Comparison of ENCODE assay signal across 8 mouse cellular contexts in the genomic region with DNA sequence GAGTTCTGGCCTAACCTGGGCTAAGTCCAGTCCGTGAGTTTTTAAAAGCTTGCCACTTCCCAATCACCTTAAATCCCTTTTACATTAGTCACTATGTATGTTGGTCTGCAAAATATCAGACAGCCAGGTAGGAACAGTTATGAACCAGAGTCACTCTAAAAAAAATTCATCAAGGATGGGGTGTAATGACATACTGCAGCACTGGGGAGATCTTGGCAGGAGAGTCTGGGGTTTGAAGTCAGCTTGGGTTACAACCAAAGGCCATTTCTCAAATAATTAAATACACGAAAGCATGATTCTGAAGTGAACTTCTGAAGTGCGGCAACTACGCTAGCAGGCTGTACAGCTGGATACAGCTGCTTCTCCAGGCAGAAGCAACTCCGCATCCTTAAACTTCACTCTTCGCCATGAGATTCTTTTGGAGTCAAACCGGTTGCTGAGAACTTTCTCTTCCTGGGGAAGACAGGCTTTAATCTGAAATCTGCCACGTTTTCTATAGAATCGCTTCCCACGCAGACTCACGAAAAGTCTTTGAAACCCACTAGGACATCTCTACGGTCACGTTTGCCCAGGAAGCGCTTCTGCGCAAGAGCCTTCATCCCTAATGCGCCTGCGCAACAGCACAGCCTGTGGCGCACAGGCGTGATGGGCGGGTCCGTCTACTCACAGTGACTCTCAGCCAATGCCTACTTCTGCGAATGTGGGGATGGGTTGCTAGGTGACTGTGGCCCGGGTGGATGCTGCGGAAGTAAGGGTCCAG. TPM values are rescaled to one million over a fixed set of nuclear protein-coding genes. Genes with fewer than 3 reads are reported as not detected.
DNase-seq lines count a peak whose midpoint lies in the region; ATAC-seq lines count a peak whose summit lies in the region.

No protein-coding gene starts in this region.

- peak; percentile 100 for ATAC-seq in inflammation-experienced regulatory T-cells, adult 6 months
- ATAC-seq in megakaryocyte progenitor cell, adult 5-6 weeks (replicated peaks; ENCODE audit: poor library complexity) = peak; percentile 99

- intact Hi-C loops in gastrocnemius, postnatal 14 days (cut with DNase I; ENCODE audit: low total_unique reads) = no loop called here
- intact Hi-C loops in left cerebral cortex, postnatal 10 days (cut with DNase I) = no loop called here

- peak; percentile 77 to 82 for DNase-seq in adrenal gland, adult 18-20 months (ENCODE audit: low spot score in 2 of 2)
- DNase-seq in embryo, embryonic 10.5 days (ENCODE audit: low spot score) = peak; percentile 98
- DNase-seq in gastrocnemius, postnatal 14 days = peak; percentile 90
- DNase-seq in left cerebral cortex, postnatal 10 days (ENCODE audit: extremely low spot score in 1 of 2, low spot score in 2 of 2) = peak; percentile 93 to 95
- DNase-seq in right cerebral cortex, postnatal 10 days (ENCODE audit: low spot score in 2 of 2) = peak; percentile 97
- DNase-seq in urinary bladder, postnatal 14 days (ENCODE audit: low spot score) = peak; percentile 92

RNA-seq across cellular contexts. Expression of a gene that starts 11.4 kb away (rescaled TPM):
- total RNA-seq in adrenal gland, adult 18-20 months (2021) = 10 to 100 TPM; 52.1 to 71.7 TPM
- total RNA-seq in gastrocnemius, postnatal 14 days (2021) = 10 to 100 TPM; 35.0 to 37.6 TPM
- polyA plus RNA-seq in inflammation-experienced regulatory T-cells, adult 6 months (2017; shearing (Covaris generic)) = 10 to 100 TPM; 14.6 to 17.1 (median 16.9) TPM
- total RNA-seq in left cerebral cortex, postnatal 10 days (2021) = 10 to 100 TPM; 27.7 to 28.1 TPM
- 15.0 and 18.7 TPM in 2 replicates for total RNA-seq in megakaryocyte progenitor cell, adult 5-6 weeks (2015)
- 23.7 and 29.4 TPM in 2 replicates for total RNA-seq in megakaryocyte progenitor cell, adult 5-6 weeks (2017)

RNA-seq across cellular contexts. Expression of a gene that starts 11.8 kb away (rescaled TPM):
- total RNA-seq in adrenal gland, adult 18-20 months (2021) = 10 to 100 TPM; 10.4 to 42.7 TPM
- total RNA-seq in gastrocnemius, postnatal 14 days (2021) = under 1 TPM in 1 of 2 experiments, not detected in 1; 0.82 TPM
- not detected for polyA plus RNA-seq in inflammation-experienced regulatory T-cells, adult 6 months (2017; shearing (Covaris generic))
- total RNA-seq in left cerebral cortex, postnatal 10 days (2021) = under 1 TPM in 1 of 2 experiments, not detected in 1; 0.24 TPM
- total RNA-seq in megakaryocyte progenitor cell, adult 5-6 weeks (2015) = not detected in 2 replicates
- not detected in 2 replicates for total RNA-seq in megakaryocyte progenitor cell, adult 5-6 weeks (2017)

RNA-seq across cellular contexts. Expression of a gene that starts 49.2 kb away (rescaled TPM):
- total RNA-seq in adrenal gland, adult 18-20 months (2021) = not detected
- total RNA-seq in gastrocnemius, postnatal 14 days (2021) = 1 to 10 TPM; 6.0 TPM
- not detected for polyA plus RNA-seq in inflammation-experienced regulatory T-cells, adult 6 months (2017; shearing (Covaris generic))
- total RNA-seq in left cerebral cortex, postnatal 10 days (2021) = 1 to 10 TPM in 1 of 2 experiments, under 1 TPM in 1; 0.41 to 3.0 TPM
- 20.0 and 22.7 TPM in 2 replicates for total RNA-seq in megakaryocyte progenitor cell, adult 5-6 weeks (2015)
- total RNA-seq in megakaryocyte progenitor cell, adult 5-6 weeks (2017) = 6.6 and 7.6 TPM in 2 replicates

RNA-seq across cellular contexts. Expression of a gene that starts 56.1 kb away (rescaled TPM):
- total RNA-seq in adrenal gland, adult 18-20 months (2021) = 10 to 100 TPM; 18.5 to 25.8 TPM
- total RNA-seq in gastrocnemius, postnatal 14 days (2021) = 1 to 10 TPM; 8.6 to 9.4 TPM
- 1 to 10 TPM; 3.0 to 3.7 (median 3.6) TPM for polyA plus RNA-seq in inflammation-experienced regulatory T-cells, adult 6 months (2017; shearing (Covaris generic))
- 10 to 100 TPM; 26.8 to 29.2 TPM for total RNA-seq in left cerebral cortex, postnatal 10 days (2021)
- 4.8 and 6.5 TPM in 2 replicates for total RNA-seq in megakaryocyte progenitor cell, adult 5-6 weeks (2015)
- 5.9 and 6.4 TPM in 2 replicates for total RNA-seq in megakaryocyte progenitor cell, adult 5-6 weeks (2017)

RNA-seq across cellular contexts. Expression of a gene that starts 58.8 kb away (rescaled TPM):
- total RNA-seq in adrenal gland, adult 18-20 months (2021) = 10 to 100 TPM; 13.1 to 16.1 TPM
- 1 to 10 TPM; 3.7 to 4.8 TPM for total RNA-seq in gastrocnemius, postnatal 14 days (2021)
- 10 to 100 TPM in 1 of 3 experiments, 1 to 10 TPM in 2; 6.9 to 10.9 (median 6.9) TPM for polyA plus RNA-seq in inflammation-experienced regulatory T-cells, adult 6 months (2017; shearing (Covaris generic))
- total RNA-seq in left cerebral cortex, postnatal 10 days (2021) = 10 to 100 TPM; 21.7 to 27.0 TPM
- total RNA-seq in megakaryocyte progenitor cell, adult 5-6 weeks (2015) = 5.8 and 6.4 TPM in 2 replicates
- total RNA-seq in megakaryocyte progenitor cell, adult 5-6 weeks (2017) = 8.1 and 9.3 TPM in 2 replicates

Comparison
In these comparisons a context has a peak if more than half of its experiments do, and no peak if none do; other contexts are left out.
1. Peak in every context shown above with its lines: DNase-seq and ATAC-seq.
2. RNA of a gene that starts 11.8 kb away (total RNA-seq): 10.4 to 42.7 TPM in adrenal gland, adult 18-20 months; 0.82 TPM in gastrocnemius, postnatal 14 days, 0.24 TPM in left cerebral cortex, postnatal 10 days and not detected in megakaryocyte progenitor cell, adult 5-6 weeks; every median in the first group is over 4 times any median in the second.